Mouse (Mus musculus): ENCODE measurements around the gene Ppp4r2.
"Not testable (repeated sequence)": the region's sequence is repeated elsewhere in the genome, so short reads cannot be mapped to it uniquely, and the experiment has no call there.

The Ppp4r2 gene

DNA sequence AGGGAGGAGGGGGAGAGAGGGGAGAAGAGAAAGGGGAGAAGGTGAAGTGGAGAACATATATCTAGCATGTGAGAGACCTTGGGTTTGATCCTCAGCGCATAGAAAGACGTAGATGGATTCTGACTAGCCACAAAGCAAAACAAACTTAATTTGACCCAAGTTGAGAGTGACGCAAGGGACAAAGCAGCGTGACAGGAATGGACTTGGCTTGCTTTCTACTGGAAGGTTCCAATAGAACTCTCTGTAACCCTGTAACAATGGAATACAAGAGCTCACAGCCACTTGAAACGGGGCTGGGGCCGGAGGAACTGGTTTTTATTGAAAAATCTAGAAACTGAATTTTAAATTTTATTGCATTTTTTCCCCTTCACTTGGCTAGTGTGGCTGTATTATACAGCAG, 1.7 kb upstream of the Ppp4r2 start:
- no peak for DNase-seq

DNA sequence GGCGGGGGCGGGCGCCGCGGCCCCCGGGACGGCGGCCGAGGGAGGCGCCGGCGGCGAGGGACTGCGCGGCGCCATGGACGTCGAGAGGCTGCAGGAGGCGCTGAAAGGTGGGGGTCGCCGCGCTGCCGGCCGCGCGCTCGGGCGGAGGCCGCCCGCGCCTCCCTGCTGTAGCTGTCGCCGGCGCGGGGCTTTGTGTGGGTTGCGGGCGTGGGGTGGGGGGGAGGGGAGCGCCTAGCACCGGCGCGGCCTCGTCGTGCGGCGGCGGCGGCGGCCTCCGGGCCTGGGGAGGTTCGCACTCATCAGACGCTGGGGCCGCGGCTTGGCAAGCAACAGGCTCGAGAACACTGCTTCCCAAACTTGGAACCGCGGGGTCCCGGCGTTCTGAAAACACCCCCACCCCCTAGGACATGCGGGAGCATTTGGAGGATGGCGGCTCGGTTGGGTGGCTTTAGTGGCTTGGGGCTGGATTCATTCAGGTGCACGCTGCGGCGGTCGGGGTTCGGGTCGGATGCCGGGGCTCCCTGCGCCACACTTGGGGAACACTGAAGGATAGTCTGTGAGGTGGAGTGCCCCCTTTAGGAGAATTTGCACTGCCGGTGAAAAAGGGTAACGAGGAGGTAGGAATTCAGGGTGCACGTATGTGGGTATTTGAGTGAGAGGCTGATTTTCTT, 524 bp downstream of the Ppp4r2 start:
- peak; percentile 74 to 75 for DNase-seq

DNA sequence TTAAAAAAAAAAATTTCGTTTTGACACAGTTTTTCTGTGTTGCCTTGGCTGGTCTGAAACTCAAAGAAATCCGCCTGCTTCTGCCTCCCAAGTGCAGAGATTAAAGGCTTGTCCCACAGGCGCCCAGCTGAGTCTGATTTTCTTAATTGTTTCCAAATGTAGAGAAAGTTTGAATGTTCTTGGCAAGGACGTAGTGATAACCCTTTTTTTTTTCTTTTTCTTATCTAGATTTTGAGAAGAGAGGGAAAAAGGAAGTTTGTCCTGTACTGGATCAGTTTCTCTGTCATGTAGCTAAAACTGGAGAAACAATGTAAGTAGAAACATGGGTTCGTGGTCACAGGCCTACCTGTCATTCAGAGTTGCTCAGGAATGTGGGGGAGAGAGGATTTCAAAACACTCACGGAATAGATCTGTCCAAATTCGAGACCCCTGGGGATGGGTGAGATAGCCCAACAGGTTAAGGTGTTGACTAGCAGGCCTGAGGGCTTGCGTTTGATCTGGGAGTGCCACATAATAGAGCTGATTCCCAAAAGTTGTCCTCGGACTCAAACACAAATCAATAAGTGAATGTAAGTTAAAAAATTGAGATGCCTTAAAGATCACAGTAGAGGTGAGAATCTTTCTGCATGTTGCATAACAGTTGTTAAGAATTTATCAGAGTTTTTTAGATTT, 1.2 kb downstream of the Ppp4r2 start:
- DNase-seq: peak in 1 of 2 experiments; percentile 14

DNA sequence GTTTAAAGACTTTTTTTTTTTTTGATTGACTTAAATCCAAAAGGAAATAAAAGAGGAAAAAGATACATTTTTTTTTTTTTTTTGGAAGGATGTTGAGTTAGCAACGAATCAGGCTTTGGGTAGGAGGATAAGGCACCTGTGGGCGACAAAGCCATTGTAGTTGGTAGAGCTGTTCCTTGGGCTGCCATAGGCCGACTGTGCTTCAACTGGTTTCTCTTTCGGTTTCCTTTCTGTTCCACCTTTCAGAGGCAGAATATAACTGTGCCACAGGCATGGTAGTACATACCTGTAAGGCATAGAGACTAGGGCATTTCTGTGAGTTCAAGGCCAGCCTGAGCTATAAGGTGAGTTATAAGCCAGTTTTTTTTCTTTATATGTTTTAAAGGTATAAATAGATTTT, 11.6 kb downstream of the Ppp4r2 start:
- DNase-seq: no peak

DNA sequence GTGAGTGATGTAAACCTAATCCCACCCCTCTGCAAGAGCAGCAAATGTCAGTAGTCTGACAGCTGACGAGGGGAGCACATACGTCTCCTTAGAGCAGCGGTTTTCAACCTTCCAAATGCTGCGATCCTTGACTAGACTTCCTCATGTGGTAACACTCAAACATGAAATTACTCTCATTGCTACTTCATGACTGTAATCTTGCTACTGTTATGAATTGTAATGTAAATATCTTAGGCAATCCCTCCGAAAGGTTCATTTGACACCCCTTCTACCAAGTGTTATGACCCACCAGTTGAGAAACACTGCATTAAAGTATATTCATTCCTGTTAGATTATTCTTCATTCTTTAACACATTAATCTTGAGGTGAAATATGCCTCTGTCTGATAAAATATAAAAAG, 13.8 kb downstream of the Ppp4r2 start:
- no peak for DNase-seq

GRCm38 (mm10) chr6:100848682-100849375, 15.4 kb downstream of the Ppp4r2 start:
- DNase-seq: no peak

DNA sequence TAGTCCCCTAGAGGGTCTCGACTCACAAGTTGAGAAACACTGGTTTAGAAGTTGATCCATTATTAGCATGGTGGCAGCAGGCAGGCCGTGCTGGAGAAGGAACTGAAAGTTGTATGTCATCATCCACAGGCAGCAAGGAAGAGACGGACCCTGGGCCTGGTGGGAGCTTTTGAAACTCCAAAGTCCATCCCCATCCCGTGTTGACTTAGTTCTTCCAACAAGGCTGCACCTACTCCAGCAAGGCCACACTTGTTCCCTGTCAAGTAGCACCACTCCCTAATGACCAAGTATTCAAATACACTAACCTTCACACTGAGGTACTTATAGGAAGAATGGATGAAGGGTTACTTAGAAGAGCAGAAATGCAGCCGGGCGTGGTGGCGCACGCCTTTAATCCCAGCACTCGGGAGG, 17.3 kb downstream of the Ppp4r2 start:
- no peak for DNase-seq

DNA sequence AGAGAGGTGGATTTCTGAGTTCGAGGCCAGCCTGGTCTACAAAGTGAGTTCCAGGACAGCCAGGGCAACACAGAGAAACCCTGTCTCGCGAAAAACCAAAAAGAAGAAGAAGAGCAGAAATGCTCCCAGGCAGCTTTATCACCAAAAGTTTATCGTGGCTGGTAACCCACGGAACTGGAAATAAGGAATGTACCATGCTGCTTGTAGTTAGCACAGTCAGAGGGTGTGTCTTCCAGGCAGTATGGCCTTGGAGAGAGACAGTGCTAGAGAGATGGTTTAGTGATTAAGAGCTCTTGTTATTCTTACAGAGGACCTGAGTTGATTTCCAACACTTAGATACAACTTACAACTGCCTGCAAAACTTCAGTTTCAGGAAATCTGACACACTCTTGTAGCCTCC, 17.7 kb downstream of the Ppp4r2 start:
- DNase-seq: no peak

- DNase-seq: no peak
Observed at GRCm38 (mm10) chr6:100865321-100865720, 31.9 kb downstream of the Ppp4r2 start.

GRCm38 (mm10) chr6:100865788-100866187, 32.4 kb downstream of the Ppp4r2 start:
- DNase-seq: not testable (repeated sequence)

DNA sequence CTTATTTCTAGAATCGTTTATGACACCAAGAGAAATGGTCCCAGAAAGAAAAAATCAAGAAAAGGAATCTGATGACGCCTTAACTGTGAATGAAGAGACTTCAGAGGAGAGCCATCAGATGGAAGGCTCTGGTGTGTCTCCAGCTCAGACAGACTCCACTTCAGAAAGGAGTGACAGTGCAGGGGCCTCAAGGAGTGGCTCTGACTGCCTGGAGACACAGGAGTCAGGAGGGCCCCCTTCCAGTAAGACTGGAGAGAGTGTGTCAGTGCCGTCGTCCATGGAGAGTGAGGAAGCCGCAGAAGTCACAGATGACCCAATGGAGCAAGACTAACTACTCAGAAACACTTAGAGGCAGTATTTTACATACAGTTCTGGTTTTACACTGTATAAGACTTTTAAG, 32.8 kb downstream of the Ppp4r2 start:
- not testable (repeated sequence) for DNase-seq

DNA sequence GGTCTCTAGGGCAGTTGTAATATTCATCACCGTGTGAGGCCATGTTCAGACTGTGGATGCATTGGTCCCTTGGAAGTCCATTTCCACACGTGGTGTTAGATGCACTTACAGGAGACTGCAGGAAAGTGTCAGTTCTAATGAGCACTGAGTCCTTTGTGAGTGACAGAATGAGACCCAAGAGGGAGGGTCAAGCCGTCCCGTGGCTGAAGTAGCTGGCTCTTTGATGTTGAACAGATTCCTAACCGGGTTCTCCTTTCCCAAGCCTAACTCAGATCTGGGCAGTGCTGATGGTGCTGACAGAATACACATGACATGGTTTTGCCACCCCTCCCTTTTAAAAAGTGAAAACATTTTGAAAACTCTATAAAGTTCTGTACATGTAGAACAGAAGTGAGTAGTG, 35.4 kb downstream of the Ppp4r2 start:
- no peak for DNase-seq

DNA sequence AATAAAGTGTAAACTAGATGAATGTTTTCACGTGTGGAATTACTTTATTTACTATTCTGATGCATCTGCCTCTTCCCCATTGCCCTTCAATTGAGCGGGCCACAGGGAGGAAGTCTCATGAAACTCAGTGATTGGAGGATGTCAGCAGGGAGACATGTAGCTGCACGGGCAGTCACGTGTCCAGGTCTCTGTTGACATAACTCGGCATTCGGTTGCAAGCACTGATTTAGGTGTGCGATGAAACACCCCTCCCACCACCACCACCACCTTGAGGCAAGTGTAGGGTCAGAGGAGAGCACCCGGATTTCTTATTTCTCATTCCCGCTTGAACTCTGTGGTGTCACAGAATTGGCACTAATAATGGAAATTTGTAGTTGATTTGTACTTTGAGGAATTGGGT, 36.5 kb downstream of the Ppp4r2 start:
- no peak for DNase-seq

GRCm38 (mm10) chr6:100873191-100873590, 39.8 kb downstream of the Ppp4r2 start:
- no peak for DNase-seq

DNA sequence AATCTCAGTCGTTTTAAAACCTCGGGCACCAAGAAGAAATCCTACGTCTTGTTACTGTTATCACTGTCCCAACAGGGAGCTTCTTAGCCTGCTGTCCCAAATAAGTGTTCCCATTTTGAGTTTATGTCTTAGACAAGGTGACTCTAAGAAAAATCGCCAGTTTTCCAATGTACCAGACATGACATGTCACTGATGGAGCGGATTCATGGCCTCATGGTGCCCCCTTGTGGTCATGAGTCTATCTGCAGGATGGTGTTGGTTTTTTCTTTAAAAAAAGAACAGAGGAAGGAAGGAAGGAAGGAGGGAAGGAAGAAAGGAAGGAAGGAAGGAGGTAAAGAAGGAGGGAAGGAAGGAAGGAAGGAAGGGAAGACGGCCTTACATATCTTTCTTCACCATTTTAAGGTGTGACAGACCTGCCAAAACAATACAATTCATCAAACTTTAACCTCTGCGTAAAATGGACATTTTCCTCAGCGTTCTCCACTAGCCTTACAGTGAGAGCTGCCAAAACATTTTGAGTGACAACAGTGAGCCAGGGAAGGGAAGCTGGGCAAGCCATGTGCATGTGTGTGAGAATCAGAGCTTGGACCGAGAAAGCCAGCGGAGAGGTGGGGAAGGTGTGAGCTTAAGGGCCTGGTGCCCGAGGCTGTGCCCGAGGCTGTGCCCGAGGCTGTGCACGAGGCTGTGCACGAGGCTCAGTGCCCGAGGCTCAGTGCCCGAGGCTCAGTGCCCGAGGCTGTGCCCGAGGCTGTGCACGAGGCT, 42.6 kb downstream of the Ppp4r2 start:
- peak; percentile 85 to 88 for DNase-seq

GRCm38 (mm10) chr6:100876624-100877017, 43.2 kb downstream of the Ppp4r2 start:
- DNase-seq: no peak

- no peak for DNase-seq
Observed at GRCm38 (mm10) chr6:100878546-100878945, 45.1 kb downstream of the Ppp4r2 start.

GRCm38 (mm10) chr6:100879607-100880006, 46.2 kb downstream of the Ppp4r2 start:
- DNase-seq: no peak

GRCm38 (mm10) chr6:100881657-100882056, 48.2 kb downstream of the Ppp4r2 start:
- DNase-seq: no peak

GRCm38 (mm10) chr6:100882381-100883213, 49.2 kb downstream of the Ppp4r2 start:
- peak; percentile 93 to 97 for DNase-seq

GRCm38 (mm10) chr6:100883233-100883632, 49.8 kb downstream of the Ppp4r2 start:
- DNase-seq: peak; percentile 55 to 60

DNA sequence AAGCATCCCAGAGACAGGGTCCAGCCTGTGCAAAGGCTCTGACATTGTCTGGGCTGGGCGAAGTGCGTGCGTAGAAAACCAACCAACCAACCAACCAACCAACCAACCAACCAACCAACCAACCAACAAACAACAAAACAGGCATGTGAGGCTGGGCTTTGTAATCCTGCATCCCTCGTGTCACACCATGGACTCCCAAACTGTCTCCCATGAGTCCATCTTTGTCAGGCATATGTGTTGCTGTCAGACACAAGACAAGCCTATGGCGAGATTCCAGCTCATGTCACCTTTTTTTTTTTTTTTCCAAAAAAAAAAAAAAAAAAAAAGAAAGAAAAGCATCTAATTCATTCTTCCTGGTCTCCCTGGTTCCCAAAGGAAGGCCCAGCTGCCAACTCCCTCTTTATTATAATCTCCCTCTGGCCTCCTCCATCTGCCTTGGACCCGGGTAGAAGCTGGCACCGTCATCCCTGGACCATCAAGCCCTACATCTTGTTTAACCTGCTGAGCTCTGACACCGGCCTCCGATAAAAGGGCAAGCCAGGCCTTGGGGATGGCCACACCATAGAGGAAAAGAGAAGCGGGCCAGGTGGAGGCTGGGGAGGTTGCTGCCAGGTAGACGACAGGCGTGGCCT, 51.3 kb downstream of the Ppp4r2 start:
- DNase-seq: peak; percentile 78 to 85

Data from cerebellum, postnatal 10 days (tissue).